Mouse (Mus musculus) T-helper 2 cell (primary cell): Measurements from ENCODE around the gene Hoxc4.

ENCODE experiments used
- in situ Hi-C: fragments of 300-600 bp; cut with MboI, MseI; formaldehyde crosslinking; loops from one replicate; pipeline ENCODE4 v1.15.1; 2025; ENCODE audit warnings: high pct_unique_total_duplicates

Gene Hoxc4

DNA sequence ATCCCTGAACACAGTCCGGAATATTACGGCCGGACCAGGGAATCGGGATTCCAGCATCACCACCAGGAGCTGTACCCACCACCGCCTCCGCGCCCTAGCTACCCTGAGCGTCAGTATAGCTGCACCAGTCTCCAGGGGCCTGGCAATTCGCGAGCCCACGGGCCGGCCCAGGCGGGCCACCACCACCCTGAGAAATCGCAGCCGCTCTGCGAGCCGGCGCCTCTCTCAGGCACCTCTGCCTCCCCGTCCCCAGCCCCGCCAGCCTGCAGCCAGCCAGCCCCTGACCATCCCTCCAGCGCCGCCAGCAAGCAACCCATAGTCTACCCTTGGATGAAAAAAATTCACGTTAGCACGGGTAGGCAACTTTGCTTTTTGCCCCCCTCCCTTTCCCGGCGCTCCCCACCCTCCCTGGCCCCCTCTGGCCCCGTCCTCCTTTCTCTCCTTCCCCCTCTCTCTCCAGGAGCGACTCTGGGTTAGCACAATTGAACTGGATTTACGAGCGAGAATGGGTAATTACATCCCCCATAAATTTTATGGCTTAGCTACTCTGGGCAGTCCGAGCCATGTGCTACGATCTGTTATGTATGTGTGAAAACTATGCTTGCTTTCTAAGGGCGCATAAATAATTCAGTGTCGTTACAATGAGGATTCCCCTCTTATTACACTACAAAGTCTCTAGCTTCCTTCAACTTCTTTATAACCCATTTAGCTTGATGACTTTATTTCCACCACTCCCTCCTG is 16.2 kb downstream of the Hoxc4 start:
- in situ Hi-C loops, result loop anchor here (5.0 kb wide), 1 partner anchor 83 kb away; the partner anchor contains the start of gene Hoxc11

DNA sequence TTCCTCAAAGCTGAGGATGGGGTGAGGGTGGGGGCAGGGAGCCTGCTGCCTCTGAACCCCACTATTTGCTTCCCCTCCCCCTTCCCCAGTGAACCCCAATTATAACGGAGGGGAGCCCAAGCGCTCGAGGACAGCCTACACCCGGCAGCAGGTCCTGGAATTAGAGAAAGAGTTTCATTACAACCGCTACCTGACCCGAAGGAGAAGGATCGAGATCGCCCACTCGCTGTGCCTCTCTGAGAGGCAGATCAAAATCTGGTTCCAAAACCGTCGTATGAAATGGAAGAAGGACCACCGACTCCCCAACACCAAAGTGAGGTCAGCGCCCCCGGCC is 16.8 kb downstream of the Hoxc4 start:
- in situ Hi-C loops, result loop anchor here (5.0 kb wide), 1 partner anchor 83 kb away; the partner anchor contains the start of gene Hoxc11

DNA sequence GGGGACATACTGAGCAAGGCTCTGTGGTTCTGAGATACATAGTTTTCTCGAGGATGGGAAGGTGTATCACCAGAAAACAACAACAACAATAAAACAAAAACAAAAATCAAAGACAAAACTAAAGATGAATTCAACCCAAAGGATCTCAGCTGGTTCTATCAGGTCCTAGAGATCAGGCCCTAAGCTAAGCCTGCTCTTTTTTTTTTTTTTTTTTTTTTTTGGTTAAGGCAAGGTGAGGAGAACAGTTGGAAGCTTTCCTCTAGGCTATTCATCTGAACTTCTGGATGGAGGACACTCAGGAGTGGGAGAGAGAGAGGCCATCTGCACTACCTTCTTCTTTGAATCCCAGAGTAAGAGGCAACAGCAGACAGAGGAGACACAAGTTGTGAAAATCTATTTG is 18.8 kb downstream of the Hoxc4 start:
- in situ Hi-C loops, result loop anchor here (5.0 kb wide), 1 partner anchor 85 kb away; the partner anchor contains the start of gene Hoxc11

DNA sequence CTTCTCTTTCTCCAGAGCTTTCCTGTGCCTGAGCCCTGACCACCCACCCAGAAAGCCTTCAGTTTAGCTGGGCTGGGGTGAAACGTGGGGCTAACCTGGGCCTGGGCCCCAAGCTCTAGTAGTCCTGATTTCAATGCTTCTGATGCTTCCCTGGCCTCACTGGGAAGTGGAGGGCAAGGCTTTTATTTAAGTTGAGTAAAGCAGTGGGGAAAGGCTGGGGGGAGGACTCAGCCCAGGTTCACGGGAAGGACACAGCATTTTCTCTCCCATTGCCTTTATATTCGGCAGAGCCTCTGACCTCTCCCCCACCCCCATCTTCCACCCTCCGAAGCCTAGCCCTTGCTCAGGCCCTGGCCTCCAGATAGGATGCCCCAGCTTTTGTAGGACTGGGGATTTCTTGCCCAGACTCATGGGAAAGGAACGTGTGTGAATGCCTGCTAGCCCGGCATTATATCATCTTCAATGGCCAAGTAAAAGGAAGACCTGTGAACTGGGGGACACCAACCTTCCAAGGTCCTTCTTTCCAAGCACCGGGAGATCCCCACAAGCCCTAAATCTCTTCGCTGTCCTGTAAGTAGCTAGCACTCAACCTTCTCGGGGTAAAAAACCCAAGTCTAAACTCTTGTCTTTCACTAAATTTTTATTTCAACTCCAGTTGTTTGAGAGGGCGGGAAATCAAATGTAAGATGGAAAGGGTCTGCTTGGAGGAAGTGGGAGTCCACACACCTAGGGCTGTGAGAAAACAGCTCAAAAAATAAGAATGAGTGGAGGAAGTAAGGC is 20.2 kb downstream of the Hoxc4 start:
- in situ Hi-C loops, result loop anchor here (5.0 kb wide), 1 partner anchor 87 kb away; the partner anchor contains the start of gene Hoxc11

DNA sequence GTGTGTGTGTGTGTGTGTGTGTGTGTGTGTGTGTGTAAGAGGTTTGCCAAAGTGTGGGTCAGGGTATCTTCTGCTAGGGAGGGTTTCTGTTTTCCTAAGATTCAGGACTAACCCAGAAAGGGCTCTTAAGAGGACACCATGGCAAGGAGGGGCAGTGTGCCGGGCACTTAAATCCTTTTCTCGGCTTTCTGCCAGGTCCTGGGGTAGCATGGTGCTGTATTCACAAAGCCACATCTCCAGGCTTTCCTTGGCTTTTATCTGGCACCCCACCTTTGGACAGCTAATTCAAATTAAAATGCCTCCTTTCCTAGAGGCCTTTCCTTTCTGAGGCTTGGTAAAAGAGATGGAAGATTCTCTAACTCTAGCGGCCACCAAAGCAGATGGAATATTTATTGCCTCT is 20.9 kb downstream of the Hoxc4 start:
- in situ Hi-C loops, result loop anchor here (5.0 kb wide), 1 partner anchor 87 kb away; the partner anchor contains the start of gene Hoxc11

DNA sequence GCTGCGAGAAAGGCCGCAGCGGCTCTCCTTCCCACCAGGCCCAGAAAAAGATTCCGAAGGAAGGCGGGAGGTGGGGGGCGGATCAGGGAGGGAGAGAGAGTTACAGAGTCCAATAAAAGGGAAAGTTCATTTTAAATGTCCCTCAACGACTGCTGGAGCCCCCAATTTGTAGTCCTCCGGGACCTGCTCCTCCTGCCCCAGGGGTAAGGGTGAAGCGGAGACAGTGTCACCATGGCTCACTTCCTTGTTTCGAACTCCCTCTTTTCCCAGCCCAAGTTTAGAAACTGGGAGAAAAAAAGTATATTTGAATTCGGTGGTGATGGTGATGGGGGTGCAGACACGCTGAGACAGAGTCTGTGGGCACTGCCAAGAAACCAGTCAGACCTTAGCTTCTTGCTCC is 21.9 kb downstream of the Hoxc4 start:
- in situ Hi-C loops, result no loop called here

DNA sequence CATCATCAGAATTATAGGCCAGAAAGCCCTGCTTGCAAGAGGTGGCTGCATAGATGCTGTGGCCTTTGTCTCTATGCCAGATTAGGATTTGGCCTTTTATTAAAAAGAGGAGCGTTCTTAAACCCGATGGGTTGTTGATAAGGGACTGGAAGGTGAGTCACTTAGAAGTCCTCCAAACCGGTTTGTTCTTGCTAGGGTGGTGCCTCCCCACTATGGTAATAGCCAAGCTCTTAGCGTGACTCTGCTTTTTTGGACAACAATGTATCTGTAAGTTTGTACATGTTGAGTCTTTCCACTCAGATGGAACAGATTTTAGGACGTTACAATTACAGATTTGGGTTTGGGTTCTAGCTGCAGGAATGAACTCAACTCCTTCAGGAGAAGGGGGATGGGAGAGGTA is 22.9 kb downstream of the Hoxc4 start:
- in situ Hi-C loops, result no loop called here

DNA sequence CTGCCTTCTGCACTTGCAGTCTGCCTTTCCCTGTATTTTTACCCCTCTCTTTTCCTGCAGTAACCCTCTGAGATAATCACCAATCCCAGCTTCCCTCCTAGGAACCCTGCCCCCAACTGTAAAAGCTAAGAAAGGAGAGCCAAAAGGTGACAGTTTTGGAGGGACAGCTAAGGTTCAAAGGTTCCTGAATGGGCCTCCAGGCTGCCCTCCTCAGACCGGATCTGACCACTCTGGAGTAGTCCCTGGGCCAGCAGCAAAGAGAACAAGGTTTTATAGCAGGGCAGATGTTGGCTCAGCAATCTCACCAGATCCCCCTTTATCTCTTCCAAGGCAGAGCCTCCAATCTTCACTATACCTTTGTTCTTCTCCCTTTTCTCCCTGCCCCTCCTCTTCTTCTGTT is 23.5 kb downstream of the Hoxc4 start:
- in situ Hi-C loops, result no loop called here

DNA sequence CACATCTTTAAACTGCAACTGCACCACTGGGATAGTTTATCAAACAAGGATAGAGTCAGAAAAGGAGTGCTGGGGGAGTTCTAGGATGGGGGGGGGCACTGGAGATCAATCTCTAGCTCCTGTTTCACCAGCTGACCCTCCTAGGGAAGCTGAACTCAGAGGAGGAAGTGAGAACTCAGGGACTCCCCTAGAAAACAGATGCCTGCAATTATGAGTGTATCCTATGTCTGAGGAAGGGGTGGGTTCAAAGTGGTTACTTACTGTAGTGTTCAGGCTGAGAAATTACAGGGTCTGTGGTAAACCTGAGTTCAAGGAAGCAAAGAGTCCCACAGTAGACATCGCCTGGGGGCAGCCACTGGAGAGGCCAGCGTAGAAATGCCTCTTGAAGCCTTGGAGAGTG is 32.9 kb downstream of the Hoxc4 start:
- in situ Hi-C loops, result no loop called here

DNA sequence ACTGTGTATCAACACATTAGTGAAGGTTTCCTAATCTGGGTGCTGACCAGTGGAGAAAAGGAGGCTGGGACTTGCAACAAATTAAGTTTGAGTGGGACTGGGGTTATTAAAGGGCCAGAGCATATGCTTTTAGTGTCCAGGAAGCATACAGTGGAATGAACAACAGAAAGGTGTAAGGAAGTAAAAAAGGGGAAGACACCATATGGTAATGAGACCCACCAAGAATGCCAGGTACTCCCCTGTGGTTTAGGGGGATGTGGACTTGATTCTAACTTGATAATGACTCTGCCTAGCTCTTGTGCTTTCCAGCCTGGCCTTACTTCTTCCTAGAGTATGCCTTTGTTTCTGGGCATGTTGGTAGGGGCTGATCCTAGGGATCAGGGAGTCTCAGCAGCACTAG is 34.5 kb downstream of the Hoxc4 start:
- in situ Hi-C loops, result no loop called here

DNA sequence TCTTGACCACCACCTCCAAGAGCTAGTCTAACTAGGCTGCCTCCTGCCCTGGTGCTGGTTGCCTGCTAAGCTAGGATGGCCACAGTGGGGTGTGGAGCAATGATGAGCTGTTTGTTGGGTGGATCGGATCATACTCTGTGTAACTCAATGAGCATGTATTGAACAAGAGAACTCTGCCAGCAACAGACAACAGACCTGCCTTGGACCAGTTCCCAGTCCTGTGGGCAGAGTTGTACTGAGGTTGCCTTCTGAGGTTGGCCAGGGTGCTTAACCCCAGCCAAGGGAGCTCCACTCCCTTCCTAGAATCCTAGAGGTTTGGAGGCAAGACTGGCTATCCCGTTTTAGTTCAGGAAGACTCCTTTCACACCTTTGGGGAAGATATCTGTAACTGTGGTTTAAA is 37.7 kb downstream of the Hoxc4 start:
- in situ Hi-C loops, result no loop called here

DNA sequence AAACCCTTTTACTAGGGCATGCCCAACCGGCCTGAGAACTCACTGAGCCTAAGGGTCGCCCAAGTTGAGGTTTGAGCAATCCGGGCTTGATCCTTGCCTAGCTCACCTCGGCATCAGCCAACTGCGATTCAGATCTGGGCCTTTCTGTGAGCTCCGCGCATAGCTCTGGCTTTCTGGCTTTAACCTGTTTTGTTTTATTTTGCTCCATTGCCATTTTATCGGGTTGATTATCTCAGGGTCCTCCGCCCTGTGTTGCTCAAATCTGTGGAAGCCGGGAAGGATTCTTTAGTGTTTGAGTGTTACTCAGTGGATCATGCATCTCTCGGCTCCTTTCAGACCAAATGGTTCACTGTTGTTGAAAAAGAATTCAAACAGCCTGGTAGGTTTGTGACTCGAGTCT is 40.0 kb downstream of the Hoxc4 start:
- in situ Hi-C loops, result no loop called here

DNA sequence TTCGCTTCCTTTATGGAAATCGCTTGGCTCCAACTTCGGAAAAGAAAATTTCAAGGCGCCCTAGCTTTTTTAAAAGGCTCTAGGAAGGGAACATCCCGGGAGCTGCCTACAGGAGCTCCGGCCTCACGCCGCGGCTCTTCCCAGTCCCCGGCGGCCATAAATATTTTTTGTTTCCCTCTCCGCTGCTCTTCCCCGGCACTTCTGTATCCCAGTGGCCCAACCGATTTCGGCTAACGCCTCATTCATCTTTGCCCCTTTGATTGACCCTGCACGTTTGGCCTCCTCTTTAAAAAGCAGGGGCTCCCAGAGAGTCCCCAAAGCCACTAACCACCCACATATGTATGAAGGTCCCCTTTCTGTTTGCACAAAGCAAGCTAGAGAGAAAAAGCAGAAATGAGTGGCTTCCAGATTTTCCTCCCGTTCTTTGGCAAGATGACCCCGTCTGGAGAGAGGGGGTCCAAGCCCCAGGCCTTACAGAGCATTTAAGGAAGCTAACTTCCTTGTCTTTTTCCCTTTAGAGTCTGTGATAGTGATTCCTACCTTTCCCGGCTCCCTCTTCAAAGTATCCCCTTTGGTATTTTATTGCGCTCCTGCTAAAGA is 40.8 kb downstream of the Hoxc4 start:
- in situ Hi-C loops, result no loop called here

DNA sequence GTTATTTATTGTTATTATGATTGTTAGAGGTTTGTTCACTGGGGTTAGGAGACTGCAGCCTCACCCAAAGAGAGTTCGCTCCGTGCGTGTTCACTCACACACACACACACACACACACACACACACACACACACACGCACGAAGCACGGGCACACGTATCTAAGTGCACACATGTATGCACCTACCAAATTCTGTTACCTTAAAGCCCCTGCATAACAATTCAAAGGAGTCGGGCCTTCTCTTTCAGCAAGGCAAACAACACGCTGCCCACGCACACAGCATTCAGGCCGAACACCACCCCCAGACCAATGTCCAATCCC is 41.2 kb downstream of the Hoxc4 start:
- in situ Hi-C loops, result loop anchor here (5.0 kb wide), 1 partner anchor 33 kb away; no protein-coding TSS in a partner anchor

DNA sequence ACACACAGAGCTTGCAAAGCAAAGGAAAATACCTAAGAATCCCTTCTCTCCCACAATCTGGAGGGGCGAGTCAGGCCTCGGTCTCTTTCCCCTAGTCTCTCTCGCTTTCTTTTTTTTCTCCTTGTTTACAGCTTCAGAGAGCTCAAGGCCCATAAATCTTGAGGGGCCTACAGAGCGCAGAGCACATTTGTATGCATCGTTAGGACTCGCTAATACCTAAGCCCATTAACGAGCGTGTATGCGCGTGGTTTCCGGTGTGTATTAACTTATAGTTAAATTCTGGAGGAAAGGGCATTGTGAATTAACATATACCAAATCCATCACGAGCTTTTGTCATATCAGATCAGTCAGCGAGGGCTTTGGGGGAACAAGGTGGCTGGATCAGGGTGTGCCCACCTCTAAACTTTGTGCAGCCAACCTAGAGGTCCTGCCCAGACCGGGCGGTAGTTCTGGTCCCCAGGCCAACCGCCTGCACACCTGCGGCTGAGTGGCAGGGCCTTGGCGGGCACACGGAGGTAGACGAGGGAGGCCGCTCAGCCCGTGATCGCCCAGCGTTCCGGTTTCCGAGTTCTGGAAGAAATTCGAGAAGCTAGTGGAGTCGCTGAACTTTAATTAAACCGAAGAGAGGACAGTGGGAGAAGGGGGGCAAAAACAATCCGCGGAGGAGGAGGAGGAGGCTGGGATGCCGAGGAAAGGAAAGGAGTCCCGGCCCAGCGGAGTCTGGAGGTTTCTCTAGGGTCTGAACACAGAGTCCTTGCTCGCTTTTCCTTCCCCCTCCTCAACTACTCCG is 41.8 kb downstream of the Hoxc4 start:
- in situ Hi-C loops, result loop anchor here (5.0 kb wide), 1 partner anchor 33 kb away; no protein-coding TSS in a partner anchor

DNA sequence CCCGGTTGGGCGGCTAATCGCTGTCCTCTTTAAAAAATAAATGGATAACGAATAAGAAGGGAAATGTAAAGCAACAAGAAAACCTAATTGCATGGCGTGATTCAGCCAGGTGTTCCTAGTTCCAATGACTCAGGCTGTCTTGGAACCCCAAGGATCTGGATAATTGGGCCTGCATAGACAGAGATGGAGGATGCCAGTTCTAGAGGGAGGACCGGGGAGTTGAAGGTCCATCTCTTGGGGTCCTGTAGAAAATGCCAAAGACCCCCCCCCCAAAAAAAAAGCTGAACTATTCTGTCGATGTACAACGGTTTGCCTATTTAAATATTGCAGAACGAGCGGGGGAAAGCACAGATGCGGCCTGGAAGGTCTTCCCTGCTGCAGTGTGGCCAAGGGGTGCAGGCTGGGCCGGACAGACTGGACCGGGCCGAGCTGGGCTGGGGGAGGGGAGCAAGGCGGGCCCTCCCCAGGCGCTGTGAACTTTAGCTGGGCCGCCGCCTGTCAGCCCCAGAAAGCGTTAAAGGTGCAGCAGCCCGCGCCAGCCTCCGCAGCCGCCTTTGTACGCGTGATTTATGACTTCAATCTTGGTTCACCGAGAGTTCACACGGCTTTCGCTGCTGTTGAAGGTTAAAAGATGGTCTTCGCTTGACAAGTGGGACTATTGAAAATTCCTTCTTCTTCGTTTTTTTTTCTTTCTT is 42.5 kb downstream of the Hoxc4 start:
- in situ Hi-C loops, result loop anchor here (5.0 kb wide), 1 partner anchor 34 kb away; no protein-coding TSS in a partner anchor

DNA sequence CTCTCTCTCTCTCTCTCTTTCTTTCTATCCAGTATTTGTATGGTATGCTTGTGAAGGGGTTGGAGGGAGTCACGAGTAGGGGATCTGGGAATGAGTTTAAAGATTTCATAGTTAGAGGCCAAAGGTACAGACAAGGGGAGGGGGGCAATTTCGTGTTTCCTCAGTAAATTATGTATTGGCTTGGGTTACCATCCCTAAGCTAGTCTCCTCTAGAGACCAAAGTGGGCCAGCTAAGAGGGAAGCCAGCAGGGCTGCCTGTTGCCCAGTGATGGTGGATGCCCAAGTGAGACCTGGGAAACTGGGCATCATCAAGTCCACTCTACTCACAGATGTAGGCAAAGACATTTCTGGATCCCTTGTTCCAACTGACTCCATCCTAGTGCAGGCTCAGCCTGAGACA is 43.3 kb downstream of the Hoxc4 start:
- in situ Hi-C loops, result loop anchor here (5.0 kb wide), 1 partner anchor 35 kb away; no protein-coding TSS in a partner anchor

DNA sequence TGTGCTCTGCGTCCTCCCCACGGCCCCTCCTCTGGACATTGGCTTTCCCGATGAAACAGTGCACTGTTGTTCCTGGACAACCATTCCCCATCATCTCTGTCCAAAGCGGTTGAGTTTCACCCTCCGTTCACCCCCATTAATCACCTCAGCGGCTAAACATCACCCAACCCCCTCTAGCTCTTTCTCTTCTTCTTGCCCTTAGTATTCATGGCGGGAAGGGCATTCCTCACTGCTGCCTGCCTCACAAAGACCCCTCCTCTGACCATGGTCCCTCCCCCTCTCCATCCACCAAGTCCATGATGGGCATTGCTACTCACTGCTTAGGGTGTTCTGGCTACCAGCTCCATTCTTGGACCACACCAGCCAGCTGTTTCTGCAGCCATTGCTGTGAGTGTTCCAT is 46.9 kb downstream of the Hoxc4 start:
- in situ Hi-C loops, result no loop called here

DNA sequence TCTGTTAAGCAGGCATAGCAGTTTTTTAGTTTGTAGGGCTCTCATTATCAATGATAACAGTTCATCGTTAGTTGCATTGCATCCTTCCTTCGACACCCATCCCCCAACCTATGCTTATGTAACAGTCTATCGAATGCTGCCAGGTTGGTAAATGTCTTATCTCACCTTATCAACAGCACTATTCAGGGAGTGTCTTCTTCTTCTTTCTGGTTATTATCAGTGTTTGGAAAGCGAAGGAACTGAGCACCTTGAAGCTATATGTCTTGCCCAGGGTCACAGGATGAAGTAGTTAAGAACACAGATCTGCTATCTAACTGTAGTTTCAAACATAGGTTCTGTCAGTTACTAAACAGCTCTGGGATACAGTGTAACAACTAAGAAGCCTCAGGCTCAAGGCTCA is 49.0 kb downstream of the Hoxc4 start:
- in situ Hi-C loops, result no loop called here

DNA sequence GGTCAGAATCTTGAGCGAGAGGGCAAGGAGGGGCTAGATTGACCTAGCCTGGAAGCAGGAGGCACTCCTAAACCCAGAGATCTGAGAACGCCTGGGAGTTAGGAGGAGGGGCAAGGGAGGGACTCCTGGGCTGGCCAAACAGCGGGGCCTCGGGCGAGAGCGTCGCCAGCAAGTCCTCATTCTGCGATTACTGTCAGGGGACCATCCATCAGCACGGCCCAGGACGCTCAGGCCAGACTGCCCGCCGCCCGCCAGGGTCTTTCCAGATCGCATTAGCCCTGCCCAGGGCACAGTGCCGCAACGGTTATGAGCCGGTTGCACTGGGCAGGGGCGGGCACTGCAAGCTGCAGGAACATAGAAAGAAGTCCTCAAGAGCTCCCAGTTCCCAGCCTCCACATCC is 50.4 kb downstream of the Hoxc4 start:
- in situ Hi-C loops, result no loop called here

DNA sequence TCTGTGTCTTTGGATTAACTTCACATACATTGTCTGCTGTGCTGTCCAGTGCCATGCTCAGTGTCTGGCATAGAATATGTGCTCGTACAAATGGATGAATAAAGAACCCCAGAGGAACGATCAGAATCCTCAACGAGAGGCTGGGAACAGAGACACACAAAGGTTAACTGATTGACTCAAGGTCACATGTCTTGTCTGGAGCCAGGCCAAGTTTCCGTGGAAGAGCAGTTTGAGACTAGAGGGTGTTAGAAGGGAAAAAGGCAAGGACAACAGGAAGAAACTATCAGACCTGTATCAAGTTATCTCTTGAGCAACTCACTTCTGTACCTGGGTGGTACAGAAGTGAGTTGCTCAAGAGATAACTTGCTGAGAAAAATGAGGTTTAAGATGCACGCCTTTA is 52.5 kb downstream of the Hoxc4 start:
- in situ Hi-C loops, result no loop called here
